Mouse (Mus musculus) MEL (cell line): ENCODE measurements around the gene Layn.

ENCODE experiments used
- CTCF ChIP-seq, 3 experiments: IDR thresholded peaks in 2 of 3; conservative IDR thresholded peaks in 1 of 3; 2 replicates each; pipeline ENCODE4 v1.5.1; 2011 to 2012; ENCODE audit warnings: low read length in 3 of 3, low read depth in 2 of 3, mild to moderate bottlenecking in 2 of 3, improper control_type of control experiment in 1 of 3, inconsistent platforms in 1 of 3, mixed read lengths in 1 of 3, moderate library complexity in 1 of 3; ENCODE audit not compliant: control insufficient read depth in 1 of 3, insufficient read depth in 1 of 3, poor library complexity in 1 of 3, severe bottlenecking in 1 of 3
- GABPA ChIP-seq: IDR thresholded peaks from 2 replicates; pipeline ENCODE4 v1.6.1; 2012; ENCODE audit warnings: low read depth, mild to moderate bottlenecking, inconsistent platforms, low read length, improper control_type of control experiment, moderate library complexity
- TCF12 ChIP-seq: IDR thresholded peaks from 2 replicates; pipeline ENCODE4 v1.6.1; 2014; ENCODE audit warnings: low read depth, mild to moderate bottlenecking, inconsistent platforms, low read length, improper control_type of control experiment, moderate library complexity

GRCm38 (mm10) chr9:51006846-51007245 is 70.0 kb downstream of the Layn start:
- TF ChIP-seq TCF12, result no peak
- peak; percentile 28 to 79 (median 71); a peak in 5 of 6 replicates for TF ChIP-seq CTCF (IDR thresholded peaks at IDR 0.05 in 2 of 3, conservative IDR thresholded peaks at IDR 0.05 in 1 of 3; ENCODE audit: control insufficient read depth in 1 of 3, insufficient read depth in 1 of 3, low read depth in 2 of 3, low read length in 3 of 3, poor library complexity in 1 of 3, severe bottlenecking in 1 of 3)
- TF ChIP-seq GABPA, result no peak
